Mouse (Mus musculus): ENCODE data around the gene Qrich1. TPM values are rescaled to one million over a fixed set of nuclear protein-coding genes. Genes with fewer than 3 reads are reported as not detected.
A peak's percentile ranks its signal among the peaks of the same experiment; 100 is the strongest.
"Not testable (repeated sequence)": the region's sequence is repeated elsewhere in the genome, so short reads cannot be mapped to it uniquely, and the experiment has no call there.

Gene Qrich1
- total RNA-seq, 2 experiments from 2014 or later = 161 TPM

- Histone ChIP-seq H3K4me3 (peak overlapping the region; percentile 30; the same call in 1 of the 2 replicates), H3K27ac (peak overlapping the region; percentile 94)
- TF ChIP-seq CTCF (conservative IDR thresholded peaks at IDR 0.05) = no peak
- peak; percentile 82 to 93 for DNase-seq (ENCODE audit: low spot score in 2 of 2)
These were observed 71.1 kb downstream of the Qrich1 start for GRCm38 (mm10) chr9:108587571-108588180.

DNA sequence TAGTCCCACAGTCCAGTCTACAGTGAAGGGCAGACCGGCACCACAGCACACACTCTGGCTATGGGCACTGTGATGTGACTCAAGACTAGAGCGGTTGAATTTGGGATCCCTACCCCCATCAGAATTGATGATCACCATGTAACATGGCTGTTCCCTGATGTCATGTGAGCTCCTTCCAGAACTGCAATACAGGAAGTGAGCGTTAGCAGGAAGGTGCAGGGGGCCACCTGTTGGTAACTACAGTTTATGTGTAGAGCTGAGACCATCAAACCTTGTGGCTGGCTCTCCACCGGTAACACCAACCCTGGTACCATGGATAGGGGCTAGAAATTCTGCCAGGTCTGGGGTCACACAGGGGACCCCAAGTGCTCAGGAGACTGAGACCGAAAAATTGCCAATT lies 72.6 kb downstream of the Qrich1 start:
- DNase-seq (ENCODE audit: low spot score in 2 of 2) = no peak
- peak overlapping the region; percentile 94 for H3K27ac ChIP-seq
- TF ChIP-seq CTCF (conservative IDR thresholded peaks at IDR 0.05) = peak; percentile 38
- H3K4me3 ChIP-seq = no peak overlapping the region

GRCm38 (mm10) chr9:108591462-108591861 lies 74.9 kb downstream of the Qrich1 start:
- no peak for DNase-seq (ENCODE audit: low spot score in 2 of 2)
- peak overlapping the region; percentile 70; the same call in 1 of the 2 replicates for H3K27ac ChIP-seq
- no peak for TF ChIP-seq CTCF (conservative IDR thresholded peaks at IDR 0.05)
- no peak overlapping the region for H3K4me3 ChIP-seq

GRCm38 (mm10) chr9:108594354-108594753 lies 77.7 kb downstream of the Qrich1 start:
- no peak for TF ChIP-seq CTCF (conservative IDR thresholded peaks at IDR 0.05)
- Histone ChIP-seq H3K4me3 (no peak overlapping the region; the same call in 1 of the 2 replicates), H3K27ac (no peak overlapping the region)
- DNase-seq (ENCODE audit: low spot score in 2 of 2) = no peak

GRCm38 (mm10) chr9:108596998-108597764 lies 80.6 kb downstream of the Qrich1 start, which contains the start of gene P4htm:
Gene P4htm, minus strand, starts transcription at chr9:108597667.
- H3K4me3 ChIP-seq = peak within 1 kb of the TSS; percentile 96
- peak within 1 kb of the TSS; percentile 98 for H3K27ac ChIP-seq
- peak; percentile 77 for DNase-seq (ENCODE audit: low spot score in 2 of 2)
- peak; percentile 63 for TF ChIP-seq CTCF (conservative IDR thresholded peaks at IDR 0.05)

DNA sequence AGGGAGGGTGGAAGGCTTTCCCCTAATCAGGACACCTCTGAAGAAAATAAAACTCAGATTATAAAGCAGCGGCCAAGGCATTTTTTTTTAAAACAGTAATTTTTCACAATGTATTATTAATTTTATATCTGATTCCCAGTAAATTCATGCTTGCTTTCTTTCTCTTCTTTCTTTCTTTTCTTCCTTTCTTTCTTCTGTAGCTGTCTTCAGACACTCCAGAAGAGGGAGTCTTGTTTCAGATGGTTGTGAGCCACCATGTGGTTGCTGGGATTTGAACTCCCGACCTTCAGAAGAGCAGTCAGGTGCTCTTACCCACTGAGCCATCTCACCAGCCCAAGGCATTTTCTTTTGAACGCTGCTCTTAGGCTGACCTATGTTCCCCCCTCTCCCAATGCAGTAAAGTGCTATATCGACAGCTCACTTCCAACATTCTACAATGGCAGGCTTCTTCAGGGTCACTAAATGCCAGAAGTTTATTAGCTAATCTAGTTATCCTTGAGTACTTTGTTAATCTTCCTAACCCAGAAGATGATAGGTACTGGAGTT lies 82.5 kb downstream of the Qrich1 start:
- H3K4me3 ChIP-seq = no peak overlapping the region
- no peak for DNase-seq (ENCODE audit: low spot score in 2 of 2)
- no peak overlapping the region for H3K27ac ChIP-seq
- no peak for TF ChIP-seq CTCF (conservative IDR thresholded peaks at IDR 0.05)

- Histone ChIP-seq H3K4me3 (no peak overlapping the region), H3K27ac (no peak overlapping the region)
- TF ChIP-seq CTCF (conservative IDR thresholded peaks at IDR 0.05) = no peak
- DNase-seq (ENCODE audit: low spot score in 2 of 2) = no peak
These were observed 83.4 kb downstream of the Qrich1 start for GRCm38 (mm10) chr9:108600011-108600410.

DNA sequence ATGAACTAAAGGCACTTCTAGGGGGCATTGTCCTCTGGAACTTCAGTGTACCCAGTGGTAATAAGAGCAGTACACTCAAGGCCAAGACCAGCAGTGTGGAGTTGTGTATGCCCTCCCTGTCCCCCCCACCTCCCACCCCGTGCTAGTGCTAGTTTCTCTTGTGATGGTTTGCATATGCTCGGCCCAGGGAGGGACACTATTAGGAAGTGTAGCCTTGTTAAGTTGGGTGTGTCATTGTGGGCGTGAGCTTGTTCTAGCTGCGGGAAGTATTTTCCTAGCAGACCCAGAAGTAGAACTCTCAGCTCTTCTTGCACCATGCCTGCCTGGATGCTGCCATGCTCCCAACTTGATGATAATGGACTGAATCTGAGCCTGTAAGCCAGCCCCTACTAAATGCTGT lies 85.4 kb downstream of the Qrich1 start:
- no peak for DNase-seq (ENCODE audit: low spot score in 2 of 2)
- no peak overlapping the region for H3K27ac ChIP-seq
- no peak for TF ChIP-seq CTCF (conservative IDR thresholded peaks at IDR 0.05)
- no peak overlapping the region for H3K4me3 ChIP-seq

DNA sequence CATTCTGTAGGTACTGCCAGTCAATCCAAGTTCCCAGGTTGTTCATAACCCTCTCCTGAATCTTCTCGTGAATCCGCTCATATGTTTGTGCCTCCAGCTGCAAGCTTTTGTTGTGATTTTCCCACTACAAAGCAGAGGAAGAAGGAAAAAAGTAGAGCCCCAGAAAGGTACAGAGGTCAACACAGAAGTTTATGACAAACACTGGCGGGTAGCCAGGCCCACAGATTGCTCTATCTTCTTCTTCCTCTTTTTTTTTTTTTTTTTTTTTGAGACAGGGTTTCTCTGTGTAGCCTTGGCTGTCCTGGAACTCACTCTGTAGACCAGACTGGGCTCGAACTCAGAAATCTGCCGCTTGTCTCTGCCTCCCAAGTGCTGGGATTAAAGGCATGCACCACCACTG lies 91.3 kb downstream of the Qrich1 start:
- DNase-seq (ENCODE audit: low spot score in 2 of 2); H3K27ac ChIP-seq; H3K4me3 ChIP-seq: not testable (repeated sequence)

DNA sequence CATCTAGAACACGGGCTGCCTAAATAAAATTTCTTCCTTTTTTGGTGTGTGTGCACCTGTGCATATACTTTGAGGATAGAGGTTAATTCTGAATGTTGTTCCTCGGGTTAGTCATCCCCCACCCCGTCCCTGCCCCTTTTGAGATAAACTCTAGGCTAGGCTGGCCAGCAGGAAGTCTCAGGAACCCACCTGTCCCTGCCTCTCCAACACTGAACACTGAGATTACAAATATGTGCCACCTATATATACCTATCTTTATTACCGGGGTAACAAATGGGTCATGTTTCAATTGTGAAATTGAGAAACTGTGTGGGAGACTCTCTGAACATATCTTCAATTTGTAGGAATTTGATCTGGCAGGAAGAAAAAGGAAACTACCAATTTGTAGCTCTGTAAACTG lies 92.3 kb downstream of the Qrich1 start:
- Histone ChIP-seq H3K27ac (no peak overlapping the region), H3K4me3 (no peak overlapping the region)
- no peak for DNase-seq (ENCODE audit: low spot score in 2 of 2)
- TF ChIP-seq CTCF (conservative IDR thresholded peaks at IDR 0.05) = no peak

Small RNAs within 50 kb of the gene (microRNA-seq; reads per million reads assigned to microRNA genes)
- gene Gm24083 (0 reads per million in 2 experiments), gene Mir191 (0 reads per million in 2 experiments), gene Mir425 (750 to 917 reads per million in 2 experiments)

Other genes with a start within 250 kb of the Qrich1 start
- gene Nicn1, start 226.4 kb upstream of the Qrich1 start, total RNA-seq (2021) = 100 to 1,000 TPM; 109 to 114 TPM
- 10 to 100 TPM; 32.9 to 34.4 TPM for gene Amt, start 220.0 kb upstream of the Qrich1 start, total RNA-seq (2021)
- 100 to 1,000 TPM; 155 to 163 TPM for gene Rhoa, start 210.7 kb upstream of the Qrich1 start, total RNA-seq (2021)
- gene Tcta, start 210.6 kb upstream of the Qrich1 start, total RNA-seq (2021) = 10 to 100 TPM; 35.4 to 36.0 TPM
- gene Gpx1, start 177.9 kb upstream of the Qrich1 start, total RNA-seq (2021) = 10 to 100 TPM; 62.2 to 64.1 TPM
- gene Usp4, start 169.0 kb upstream of the Qrich1 start, total RNA-seq (2021) = 100 to 1,000 TPM; 106 to 112 TPM
- gene 1700102P08Rik, start 124.0 kb upstream of the Qrich1 start, total RNA-seq (2021) = 1 to 10 TPM; 2.3 to 3.3 TPM
- gene Ccdc36, start 88.3 kb upstream of the Qrich1 start, total RNA-seq (2021) = under 1 TPM in 1 of 2 experiments, not detected in 1; 0.15 TPM
- not detected for gene BC048562, start 80.3 kb upstream of the Qrich1 start, total RNA-seq (2021)
- gene Ccdc71, start 56.3 kb upstream of the Qrich1 start, total RNA-seq (2021) = 10 to 100 TPM; 36.7 to 40.6 TPM
- gene Klhdc8b, start 55.2 kb upstream of the Qrich1 start, total RNA-seq (2021) = 10 to 100 TPM; 16.7 to 19.6 TPM
- gene Lamb2, start 37.1 kb upstream of the Qrich1 start, total RNA-seq (2021) = 10 to 100 TPM; 29.3 to 30.7 TPM
- gene Usp19, start 26.2 kb upstream of the Qrich1 start, total RNA-seq (2021) = 100 to 1,000 TPM; 154 TPM
- gene Qars, start 9.1 kb upstream of the Qrich1 start, total RNA-seq (2021) = 10 to 100 TPM; 74.9 to 79.8 TPM
- 10 to 100 TPM; 61.3 to 63.7 TPM for gene Impdh2, start 43.5 kb downstream of the Qrich1 start, total RNA-seq (2021)
- gene Ndufaf3, start 50.6 kb downstream of the Qrich1 start, total RNA-seq (2021) = 10 to 100 TPM; 60.8 to 73.3 TPM
- gene Dalrd3, start 53.1 kb downstream of the Qrich1 start, total RNA-seq (2021) = 100 to 1,000 TPM; 110 to 111 TPM
- 100 to 1,000 TPM; 119 to 129 TPM for gene Wdr6, start 61.9 kb downstream of the Qrich1 start, total RNA-seq (2021)
- gene P4htm, start 80.9 kb downstream of the Qrich1 start, total RNA-seq (2021) = 100 to 1,000 TPM; 101 to 104 TPM
- gene Arih2, start 132.6 kb downstream of the Qrich1 start, total RNA-seq (2021) = 10 to 100 TPM; 50.2 to 57.3 TPM
- gene Slc25a20, start 145.3 kb downstream of the Qrich1 start, total RNA-seq (2021) = 10 to 100 TPM; 14.4 to 14.8 TPM
- gene Prkar2a, start 172.5 kb downstream of the Qrich1 start, total RNA-seq (2021) = 10 to 100 TPM; 43.4 to 45.5 TPM

All from layer of hippocampus, adult 2 months (tissue).